Mouse (Mus musculus) embryonic fibroblast, embryonic 13.5 days (primary cell): ENCODE data around the gene Emc8.

ENCODE experiments used
- CTCF ChIP-seq: IDR thresholded peaks from 2 replicates; pipeline ENCODE4 v1.5.1; 2011; ENCODE audit warnings: mild to moderate bottlenecking, control low read depth, low read length, moderate library complexity, borderline replicate concordance; ENCODE audit not compliant: insufficient read depth
- POLR2A ChIP-seq: IDR thresholded peaks from 2 replicates; pipeline ENCODE4 v1.6.1; 2011; ENCODE audit warnings: low read depth, mild to moderate bottlenecking, control low read depth, low read length, moderate library complexity

DNA sequence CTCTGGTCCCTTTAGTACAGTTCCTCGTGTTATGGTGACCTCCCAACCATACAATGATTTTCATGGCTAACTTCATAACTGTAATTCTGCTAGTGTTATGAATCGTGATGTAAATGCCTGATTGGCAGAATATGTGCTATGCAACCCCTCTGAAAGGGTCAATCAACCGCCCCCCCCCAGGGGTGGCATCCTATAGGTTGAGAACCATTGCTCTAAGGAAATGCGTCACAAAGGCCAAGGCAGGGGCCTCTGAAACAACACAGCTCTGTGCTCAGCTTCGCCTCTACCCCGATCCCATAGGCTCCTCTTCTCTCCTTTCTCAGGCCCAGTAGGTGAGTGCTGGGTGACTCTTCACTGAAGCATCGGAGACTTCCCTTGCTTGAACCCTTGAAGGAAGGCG lies 17.2 kb upstream of the Emc8 start:
- TF ChIP-seq POLR2A (no peak), CTCF (no peak)
